Mouse (Mus musculus): ENCODE results near the gene Coa3.

The Coa3 gene

GRCm38 (mm10) chr11:101253613-101254389 is 25.1 kb downstream of the Coa3 start, which contains the start of gene Vps25:
Gene Vps25, plus strand, starts transcription at chr11:101253707.
- DNase-seq (ENCODE audit: extremely low read depth, low read depth): peak; percentile 81

DNA sequence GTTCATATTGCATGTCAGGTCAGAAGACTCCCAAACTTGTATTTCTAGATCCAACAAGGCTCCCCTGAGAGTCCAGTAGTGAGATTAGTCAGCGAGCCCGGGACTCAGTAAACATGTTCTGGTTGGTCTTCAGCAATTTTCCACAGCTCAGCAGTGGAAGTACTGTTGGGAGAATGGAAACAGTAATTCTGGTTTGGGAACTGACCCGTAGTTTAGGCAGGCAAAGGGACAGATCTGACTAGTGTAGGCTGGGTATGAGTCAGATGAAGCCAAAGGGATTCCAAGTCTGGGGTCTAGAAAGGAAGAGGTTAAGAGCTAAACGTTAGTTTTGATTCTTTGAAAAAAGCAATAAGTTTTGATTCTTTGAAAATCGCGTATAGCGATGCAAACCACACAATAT is 26.0 kb downstream of the Coa3 start:
- DNase-seq (ENCODE audit: extremely low read depth, low read depth): no peak

DNA sequence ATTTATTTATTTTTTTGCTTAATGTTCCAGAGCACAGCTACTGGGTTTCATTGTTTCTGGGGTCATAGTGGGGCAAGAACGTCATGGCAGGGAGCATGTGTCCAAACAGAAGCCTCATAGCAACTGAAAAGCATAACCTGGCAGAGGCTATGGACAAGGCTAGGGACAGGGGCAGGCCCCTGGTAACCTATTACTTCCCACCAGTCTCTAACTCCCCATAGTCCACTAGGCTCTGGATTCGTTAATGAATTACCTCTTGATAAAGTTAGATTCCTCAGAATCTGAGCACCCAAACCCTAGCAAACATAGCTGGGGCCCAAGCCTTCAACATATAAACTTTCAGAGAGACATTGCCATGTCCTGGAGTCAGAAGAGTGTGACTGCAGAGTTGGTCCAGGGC is 27.9 kb downstream of the Coa3 start:
- DNase-seq (ENCODE audit: extremely low read depth, low read depth): no peak

DNA sequence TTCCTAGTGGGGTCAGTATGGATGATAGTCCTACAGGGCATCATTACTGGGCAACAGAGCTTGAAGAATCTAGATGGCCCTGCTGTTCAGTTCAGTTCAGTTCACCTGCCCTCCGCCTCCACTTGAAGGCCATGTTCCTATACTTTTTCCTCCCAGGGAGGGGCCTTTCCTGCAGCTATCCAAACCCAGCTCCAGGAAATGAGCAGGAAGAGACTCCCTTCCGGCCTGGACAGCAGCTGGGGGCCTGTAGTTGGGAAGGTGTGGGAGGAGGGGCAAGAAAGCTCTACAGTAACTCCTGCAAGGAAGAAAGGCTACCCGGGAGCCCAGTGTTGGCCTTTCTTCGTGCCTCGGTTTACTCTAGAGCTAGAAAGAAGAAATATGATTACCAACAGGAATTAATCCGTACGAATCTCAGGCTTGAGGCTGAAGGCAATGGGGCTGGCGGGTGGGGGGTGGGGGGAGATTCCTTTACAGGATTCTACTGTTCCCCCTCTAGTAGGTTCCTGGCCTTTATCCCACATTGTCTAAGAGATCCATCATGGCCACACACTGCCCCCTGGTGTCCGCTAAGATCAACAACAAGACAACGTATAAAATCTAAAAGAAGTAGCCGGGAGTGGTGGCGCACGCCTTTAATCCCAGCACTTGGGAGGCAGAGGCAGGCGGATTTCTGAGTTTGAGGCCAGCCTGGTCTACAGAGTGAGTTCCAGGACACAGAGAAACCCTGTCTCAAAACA is 30.5 kb downstream of the Coa3 start:
- no peak for DNase-seq (ENCODE audit: extremely low read depth, low read depth)

DNA sequence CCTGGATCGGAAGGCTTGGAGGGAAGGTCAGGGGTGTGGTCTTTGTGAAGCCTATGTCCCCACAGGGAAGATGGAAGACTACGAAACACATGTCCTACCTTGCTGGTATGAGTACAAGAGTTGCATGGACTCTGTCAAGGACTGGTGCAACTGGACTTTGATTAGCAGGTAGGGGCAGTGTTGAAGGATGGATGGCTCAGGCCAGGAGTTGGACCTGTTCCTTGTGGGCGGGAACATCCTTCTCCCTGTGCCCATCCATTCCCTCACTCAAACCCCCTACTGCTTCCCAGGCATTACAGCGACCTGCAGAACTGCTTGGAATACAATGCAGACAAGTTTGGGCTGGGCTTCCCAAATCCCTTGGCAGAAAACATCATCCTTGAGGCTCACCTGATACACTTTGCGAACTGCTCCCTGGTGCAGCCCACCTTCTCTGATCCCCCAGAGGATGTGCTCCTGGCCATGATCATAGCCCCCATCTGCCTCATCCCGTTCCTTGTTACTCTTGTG is 31.3 kb downstream of the Coa3 start:
- DNase-seq (ENCODE audit: extremely low read depth, low read depth): no peak

DNA sequence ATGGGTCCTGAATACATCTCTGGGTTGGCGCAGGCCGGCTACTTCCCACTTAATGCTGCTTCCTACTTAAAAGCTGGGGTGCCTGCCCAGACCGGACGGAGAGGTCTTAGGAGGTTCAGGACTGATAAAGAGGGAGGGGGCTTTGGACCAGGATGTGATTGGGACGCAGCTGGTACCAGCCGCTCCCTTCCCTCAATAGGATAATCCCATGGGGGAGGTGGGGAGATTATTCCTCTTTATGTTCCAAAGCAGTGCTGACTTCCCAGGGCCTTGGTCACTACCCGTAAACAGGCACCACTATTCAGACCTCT is 32.3 kb downstream of the Coa3 start:
- DNase-seq (ENCODE audit: extremely low read depth, low read depth): no peak

- no peak for DNase-seq (ENCODE audit: extremely low read depth, low read depth)
These were observed 32.8 kb downstream of the Coa3 start, which contains the start of gene Ramp2 for GRCm38 (mm10) chr11:101245855-101246701. Gene Ramp2, plus strand, starts transcription at chr11:101246028.

- no peak for DNase-seq (ENCODE audit: extremely low read depth, low read depth)
These were observed 33.8 kb downstream of the Coa3 start for GRCm38 (mm10) chr11:101245071-101245470.

DNA sequence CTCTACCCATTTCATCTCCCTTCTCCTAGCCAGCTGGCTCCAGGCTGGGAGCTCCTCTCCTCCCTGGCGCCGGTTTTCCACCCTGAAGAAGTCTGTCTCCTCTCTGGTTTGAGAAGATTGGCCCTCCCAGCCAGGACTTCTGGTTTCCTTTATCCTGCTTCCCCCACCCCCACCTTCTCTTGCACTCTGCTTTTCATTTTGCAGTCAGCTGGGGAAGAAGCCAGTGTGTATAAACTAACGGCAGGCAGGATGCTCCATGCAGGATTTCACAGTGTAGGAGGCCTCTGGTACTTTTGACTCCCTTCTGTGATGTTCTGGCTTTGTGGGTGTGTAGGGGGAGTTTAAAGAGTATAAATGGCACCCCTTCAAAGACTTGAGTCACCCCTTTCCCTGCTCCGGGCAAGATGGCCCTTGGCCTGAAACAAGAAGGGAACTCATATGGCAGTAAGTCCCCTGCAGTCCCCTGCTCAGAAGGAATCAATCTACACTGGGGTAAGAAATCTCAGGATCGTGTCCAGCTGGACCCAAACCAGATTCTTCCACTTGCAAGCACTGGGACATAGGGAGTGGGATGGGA is 40.8 kb downstream of the Coa3 start:
- no peak for DNase-seq (ENCODE audit: extremely low read depth, low read depth)

DNA sequence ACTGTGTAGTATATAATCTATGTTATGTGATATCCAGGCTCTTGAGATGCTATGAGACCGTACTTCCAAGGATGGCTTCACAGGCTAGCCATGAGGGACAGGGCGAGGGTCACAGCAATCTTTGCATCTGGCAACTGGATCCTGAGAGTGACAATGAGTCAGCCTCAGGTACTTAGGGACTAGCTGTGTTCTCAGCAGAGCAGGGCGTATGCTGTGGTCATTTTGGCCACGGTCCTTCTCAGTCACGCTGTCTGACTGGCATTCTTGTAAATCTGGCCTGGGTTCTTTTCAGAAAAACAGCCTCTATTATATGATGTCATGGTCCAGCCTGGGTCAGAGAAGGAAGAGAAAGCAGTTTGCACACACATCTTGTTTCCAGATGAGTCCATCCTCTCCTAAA is 42.1 kb downstream of the Coa3 start:
- no peak for DNase-seq (ENCODE audit: extremely low read depth, low read depth)

GRCm38 (mm10) chr11:101235429-101235828 is 43.5 kb downstream of the Coa3 start:
- DNase-seq (ENCODE audit: extremely low read depth, low read depth): no peak

DNA sequence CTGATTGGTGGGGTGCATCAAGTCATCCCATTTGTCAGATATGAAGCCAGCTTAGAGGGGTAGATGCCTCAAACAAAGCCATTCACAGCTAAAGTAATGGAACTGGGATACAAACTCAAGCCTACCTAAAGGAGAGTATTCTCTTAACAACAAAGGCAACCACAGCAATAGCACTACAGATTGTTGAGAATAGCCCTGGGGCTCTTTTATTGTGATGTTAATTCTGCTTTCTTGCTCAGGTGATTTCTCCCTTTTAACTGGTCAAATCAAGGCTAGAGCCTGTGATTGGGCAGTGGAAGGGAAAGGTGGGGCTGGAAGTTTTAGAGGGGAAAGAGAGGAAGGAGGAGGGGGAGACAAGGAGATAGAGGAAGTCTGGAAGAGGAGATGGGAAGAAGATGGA is 44.8 kb downstream of the Coa3 start:
- DNase-seq (ENCODE audit: extremely low read depth, low read depth): no peak

DNA sequence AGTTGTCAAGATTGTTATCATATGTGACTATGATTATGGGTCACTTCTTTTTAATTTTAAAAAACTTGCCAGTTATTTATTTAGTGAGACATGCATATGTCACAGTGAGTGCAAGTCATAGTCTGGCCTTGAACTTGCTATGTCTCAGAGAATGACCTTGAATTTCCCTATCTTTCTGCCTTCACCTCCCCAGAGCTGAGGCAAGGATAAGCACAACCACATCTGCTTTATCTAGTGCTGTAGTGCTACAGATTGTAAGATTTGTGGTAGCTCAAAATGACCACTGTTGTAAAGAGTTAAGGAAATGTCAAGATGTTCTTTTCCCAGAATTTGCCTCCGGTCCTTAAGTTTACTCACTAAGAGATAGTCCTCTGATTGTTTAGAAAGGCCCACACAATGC is 45.7 kb downstream of the Coa3 start:
- DNase-seq (ENCODE audit: extremely low read depth, low read depth): no peak

DNA sequence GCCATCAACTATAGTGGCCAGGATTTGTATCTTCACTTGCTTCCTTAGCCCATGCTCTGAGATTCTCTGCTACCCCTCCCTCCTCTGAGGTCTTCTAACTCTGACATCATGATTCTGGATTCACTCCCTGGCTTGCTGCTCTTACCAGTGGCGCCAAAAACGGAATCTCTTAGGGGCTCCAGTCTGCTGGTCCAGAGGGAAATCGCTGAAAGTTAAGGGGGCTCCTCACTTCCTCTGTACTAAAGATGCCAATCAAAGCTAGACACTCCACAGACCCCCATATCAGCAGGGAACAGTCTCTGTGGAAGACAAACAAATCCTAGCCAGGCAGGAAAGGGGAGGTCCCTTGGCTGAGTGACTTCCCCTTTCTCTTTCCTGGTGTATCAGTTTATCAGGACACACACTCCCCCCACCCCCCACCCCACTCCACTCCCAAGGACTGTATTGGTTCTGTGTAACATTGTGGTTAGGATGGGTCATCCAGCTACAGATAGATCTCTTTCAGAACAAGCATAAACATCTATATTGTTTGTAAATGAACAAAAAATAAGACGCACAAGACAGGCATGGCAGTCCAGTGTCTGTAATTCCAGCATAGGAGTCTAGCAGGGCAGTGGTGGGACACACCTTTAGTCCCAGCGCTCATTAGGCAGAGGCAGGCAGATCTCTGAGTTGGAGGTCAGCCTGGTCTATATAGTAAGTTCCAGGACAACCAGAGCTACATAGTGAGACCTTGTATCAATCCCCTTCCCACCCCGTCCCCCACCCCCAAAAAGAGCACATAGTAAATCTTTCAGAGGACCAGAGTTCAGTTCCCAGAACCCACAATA is 46.7 kb downstream of the Coa3 start:
- DNase-seq (ENCODE audit: extremely low read depth, low read depth): peak; percentile 78

DNA sequence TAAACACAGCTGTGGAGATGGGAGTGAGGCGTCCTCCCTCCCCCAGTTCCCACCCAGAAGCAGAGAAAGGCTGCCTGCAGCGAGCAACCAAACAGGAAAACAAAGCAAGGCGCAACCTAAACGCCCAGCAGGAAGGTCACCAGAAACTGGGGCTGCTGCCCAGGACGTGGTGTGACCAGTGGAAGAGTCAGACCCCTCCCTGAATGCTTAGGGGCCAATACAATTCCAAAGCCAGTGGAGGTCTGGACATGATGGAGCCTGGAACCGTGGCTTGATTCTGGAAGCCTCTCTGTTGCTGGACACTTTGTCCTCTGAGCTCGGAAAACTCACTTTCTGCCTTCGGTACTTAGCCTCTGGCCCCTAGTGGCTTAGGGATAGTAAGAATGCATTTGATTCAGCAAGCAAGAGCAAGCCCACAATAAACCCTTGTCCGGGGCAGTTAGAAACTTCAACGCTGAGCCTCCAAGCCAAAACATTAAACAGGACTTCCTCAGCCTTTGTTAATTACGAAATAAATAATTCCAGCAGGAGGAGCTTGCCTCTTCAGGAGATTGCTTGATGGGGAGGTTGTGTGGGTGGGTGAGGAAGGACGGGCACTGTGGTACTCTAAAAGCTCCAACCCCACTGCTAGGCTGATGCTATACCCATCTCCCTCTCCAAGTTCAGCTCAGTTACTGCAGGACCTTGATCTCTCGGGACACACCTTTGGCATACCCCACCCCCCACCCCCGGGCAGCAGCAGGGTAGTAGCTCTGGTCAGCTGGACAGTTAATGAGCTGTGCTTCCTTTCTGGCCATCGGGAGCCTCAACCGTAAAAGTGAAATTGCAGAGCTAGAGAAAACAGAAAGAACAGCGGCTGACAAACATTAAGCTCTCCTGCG is 47.7 kb downstream of the Coa3 start:
- no peak for DNase-seq (ENCODE audit: extremely low read depth, low read depth)

- no peak for DNase-seq (ENCODE audit: extremely low read depth, low read depth)
These were observed 48.4 kb downstream of the Coa3 start for GRCm38 (mm10) chr11:101230526-101230925.

- no peak for DNase-seq (ENCODE audit: extremely low read depth, low read depth)
These were observed 48.8 kb downstream of the Coa3 start for GRCm38 (mm10) chr11:101230061-101230511.

DNA sequence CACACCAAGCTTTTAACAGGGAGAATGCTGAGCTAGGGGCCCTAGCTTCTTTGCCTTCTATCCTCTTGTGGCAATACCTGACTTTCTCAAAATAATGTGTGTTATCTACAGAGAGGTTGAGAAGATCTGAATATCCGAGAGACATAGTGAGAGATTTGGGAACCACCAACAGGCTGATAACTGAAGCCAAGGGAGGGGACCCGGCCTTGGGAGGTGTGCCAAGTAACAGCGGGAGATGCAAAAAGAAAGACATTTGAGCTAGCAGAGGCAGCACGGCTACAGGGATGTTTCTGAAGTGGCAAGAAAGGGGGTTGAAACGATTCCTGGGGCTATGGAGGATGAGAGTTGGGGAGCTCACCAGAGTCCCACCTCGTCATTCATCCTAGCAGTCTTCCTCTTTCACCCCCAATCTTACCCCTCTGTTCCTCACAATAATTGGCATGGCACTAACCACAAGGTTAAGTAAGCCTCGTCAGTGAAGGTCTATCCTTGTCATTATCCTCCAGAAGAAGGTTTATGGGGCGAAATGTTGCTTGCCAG is 49.5 kb downstream of the Coa3 start:
- DNase-seq (ENCODE audit: extremely low read depth, low read depth): no peak

Measured in MEL-GATA-1-ER (cell line).